Mouse (Mus musculus) midbrain, embryonic 16.5 days (tissue): ENCODE measurements around the gene Sumo1. TPM values are rescaled to one million over a fixed set of nuclear protein-coding genes. Genes with fewer than 3 reads are reported as not detected.

Experiments
- ATAC-seq: fragments of 200-750 bp; cut with Nextera tagmentation; 2 replicates; pipeline ENCODE4 v1.8.0; 2017; ENCODE audit warnings: moderate TSS enrichment
- H3K27ac ChIP-seq: fragments of 300-500 bp; sonication (generic); 2 replicates; pipeline ENCODE4 v1.5.1; 2014; ENCODE audit warnings: mild to moderate bottlenecking, low read length, mixed read lengths
- H3K27me3 ChIP-seq: fragments of 300-500 bp; sonication (generic); 2 replicates; pipeline ENCODE4 v1.6.1; 2014; ENCODE audit warnings: low read depth, low read length, mixed read lengths; ENCODE audit not compliant: control insufficient read depth, insufficient read depth
- H3K36me3 ChIP-seq: fragments of 300-500 bp; sonication (generic); 2 replicates; pipeline ENCODE4 v1.6.1; 2014; ENCODE audit warnings: mild to moderate bottlenecking, low read length, moderate library complexity, mixed read lengths; ENCODE audit not compliant: control insufficient read depth, insufficient read depth
- H3K4me1 ChIP-seq: fragments of 300-500 bp; sonication (generic); 2 replicates; pipeline ENCODE4 v1.6.1; 2014; ENCODE audit warnings: mild to moderate bottlenecking, low read length, mixed read lengths; ENCODE audit not compliant: control insufficient read depth, insufficient read depth
- H3K4me2 ChIP-seq: fragments of 300-500 bp; sonication (generic); 2 replicates; pipeline ENCODE4 v1.6.1; 2014; ENCODE audit warnings: mild to moderate bottlenecking, low read length, mixed read lengths
- H3K4me3 ChIP-seq: fragments of 300-500 bp; sonication (generic); 2 replicates; pipeline ENCODE4 v1.5.1; 2014; ENCODE audit warnings: low read depth, mild to moderate bottlenecking, low read length, moderate library complexity, mixed read lengths
- H3K9ac ChIP-seq: fragments of 300-500 bp; sonication (generic); 2 replicates; pipeline ENCODE4 v1.6.1; 2014; ENCODE audit warnings: low read depth, low read length, mixed read lengths
- H3K9me3 ChIP-seq: fragments of 300-500 bp; sonication (generic); replicated peaks from 2 replicates; pipeline ENCODE4 v1.6.1; 2014; ENCODE audit warnings: mild to moderate bottlenecking, low read length, mixed read lengths; ENCODE audit not compliant: control insufficient read depth, poor library complexity, severe bottlenecking
- WGBS: fragments of 180-500 bp; shearing (Covaris S2); extraction: QIAGEN DNeasy Blood & Tissue Kit; methylation state at CpG from one replicate; pipeline ENCODE4 v1.1.7; 2014; 5-methylcytosine and 5-hydroxymethylcytosine counted together
- polyA plus RNA-seq: library from polyadenylated mRNA; unstranded; fragments of >200 nt; fragmentation: Nextera tagmentation; extraction: Ambion mirVana; gene quantifications from 2 replicates; pipeline ENCODE4 v1.2.1, GENCODE M21; 2015

Gene Sumo1
- polyA plus RNA-seq, 1 experiment from 2014 or later, result 332 TPM

GRCm38 (mm10) chr1:59625410-59625809 is 45.2 kb downstream of the Sumo1 start:
- Histone ChIP-seq H3K27ac (no peak overlapping the region), H3K27me3 (no peaks in the 10 kb centered on the region), H3K4me2 (no peak overlapping the region), H3K4me1 (no peaks in the 10 kb centered on the region), H3K36me3 (no peaks in the 10 kb centered on the region), H3K9me3 (no peaks in the 10 kb centered on the region), H3K4me3 (no peak overlapping the region), H3K9ac (no peak overlapping the region)
- ATAC-seq, result no peak
- WGBS, result 79% methylated on average over 5 of the region's 5 CpGs

DNA sequence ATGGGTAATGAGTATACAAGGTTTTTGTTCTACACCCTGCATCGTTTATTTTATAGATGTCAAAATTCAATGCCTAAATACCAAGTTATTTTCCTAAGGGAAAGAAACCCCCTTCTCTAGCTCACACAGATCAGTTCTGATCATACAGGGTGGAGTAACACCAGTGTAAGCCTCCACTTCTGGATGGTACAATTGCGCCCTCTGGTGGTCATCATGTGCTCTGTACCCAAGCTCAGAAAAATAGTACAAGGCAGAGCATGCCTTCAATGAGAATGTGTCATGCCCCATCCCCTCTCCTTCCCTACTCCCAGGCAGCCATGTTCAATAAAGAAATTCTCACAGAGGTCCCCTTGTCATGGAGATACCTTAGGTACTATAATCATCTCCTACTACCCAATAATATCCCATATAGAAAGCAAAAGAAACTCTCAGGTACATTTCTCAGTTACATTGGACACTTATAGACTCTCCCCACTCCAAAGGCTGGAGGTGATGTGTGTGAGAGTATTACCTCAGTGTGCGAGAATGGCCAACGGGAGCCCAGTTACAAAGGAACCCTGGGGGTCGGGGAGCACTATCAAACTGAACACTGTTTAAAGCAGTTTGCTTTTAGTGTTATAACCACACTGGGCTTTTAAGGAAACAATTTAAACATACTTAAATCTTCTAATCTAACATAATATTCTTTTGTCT is 47.2 kb downstream of the Sumo1 start:
- Histone ChIP-seq H3K9ac (no peak overlapping the region), H3K27me3 (no peaks in the 10 kb centered on the region), H3K36me3 (no peaks in the 10 kb centered on the region), H3K27ac (no peak overlapping the region), H3K4me3 (no peak overlapping the region), H3K4me1 (no peaks in the 10 kb centered on the region), H3K4me2 (no peak overlapping the region), H3K9me3 (no peaks in the 10 kb centered on the region)
- ATAC-seq, result peak; percentile 97
- WGBS, result 25% methylated on average over 5 of the region's 5 CpGs

GRCm38 (mm10) chr1:59619201-59619600 is 51.4 kb downstream of the Sumo1 start:
- no peaks in the 10 kb centered on the region for H3K4me1 ChIP-seq
- no peak overlapping the region for H3K4me2 ChIP-seq
- no peak overlapping the region for H3K27ac ChIP-seq
- H3K9ac ChIP-seq, result no peak overlapping the region
- no peaks in the 10 kb centered on the region for H3K27me3 ChIP-seq
- no peaks in the 10 kb centered on the region for H3K36me3 ChIP-seq
- no peaks in the 10 kb centered on the region for H3K9me3 ChIP-seq
- H3K4me3 ChIP-seq, result no peak overlapping the region
- 92% methylated on average over 10 of the region's 10 CpGs for WGBS
- ATAC-seq, result no peak

DNA sequence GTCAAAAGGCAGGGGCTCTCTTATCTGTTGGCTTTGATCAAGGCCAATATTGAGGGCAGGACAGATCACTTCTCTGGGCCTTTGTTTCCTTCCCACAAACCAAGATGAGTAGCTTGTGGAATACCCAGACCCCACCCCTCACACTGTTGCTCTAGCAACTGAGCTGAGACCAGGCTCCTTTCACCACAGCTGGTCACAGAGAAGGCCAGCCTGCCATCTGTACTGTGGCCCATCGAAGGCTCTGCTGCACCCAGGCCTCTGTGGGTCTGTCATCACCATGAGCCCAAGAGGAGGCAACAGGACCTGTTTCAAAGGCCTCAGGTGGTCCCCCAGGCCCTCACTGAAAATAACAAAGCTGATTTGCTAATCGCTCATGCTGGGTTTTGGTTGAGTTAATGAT is 55.6 kb downstream of the Sumo1 start:
- WGBS, result 86% methylated on average over 2 of the region's 2 CpGs
- Histone ChIP-seq H3K27ac (no peak overlapping the region), H3K4me2 (no peak overlapping the region), H3K36me3 (no peaks in the 10 kb centered on the region), H3K4me1 (no peaks in the 10 kb centered on the region), H3K27me3 (no peaks in the 10 kb centered on the region), H3K9ac (no peak overlapping the region), H3K4me3 (no peak overlapping the region), H3K9me3 (no peaks in the 10 kb centered on the region)
- no peak for ATAC-seq

DNA sequence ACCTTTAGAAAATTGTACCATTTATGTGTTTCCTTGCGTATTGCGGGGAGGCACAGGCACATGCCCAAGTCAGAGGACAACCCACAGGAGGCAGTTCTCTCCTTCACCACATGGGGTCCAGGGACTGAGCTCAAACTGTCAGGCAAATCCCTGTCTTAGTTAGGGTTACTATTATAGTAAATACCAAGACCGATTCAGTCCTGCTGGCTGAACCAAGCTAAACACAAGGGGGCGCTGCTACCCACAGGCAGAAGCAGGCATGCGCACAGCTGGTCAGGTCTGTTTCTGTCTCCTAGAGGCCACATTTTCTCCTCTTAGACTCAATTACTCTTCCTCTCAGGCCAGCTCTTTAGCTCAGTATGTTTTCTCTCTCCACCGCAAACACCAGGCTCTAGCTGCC is 56.8 kb downstream of the Sumo1 start:
- Histone ChIP-seq H3K9ac (no peak overlapping the region), H3K36me3 (no peaks in the 10 kb centered on the region), H3K27me3 (no peaks in the 10 kb centered on the region), H3K4me2 (no peak overlapping the region), H3K27ac (no peak overlapping the region), H3K9me3 (no peaks in the 10 kb centered on the region), H3K4me3 (no peak overlapping the region), H3K4me1 (no peaks in the 10 kb centered on the region)
- 38% methylated on average over 6 of the region's 6 CpGs for whole genome bisulfite sequencing
- ATAC-seq, result no peak

DNA sequence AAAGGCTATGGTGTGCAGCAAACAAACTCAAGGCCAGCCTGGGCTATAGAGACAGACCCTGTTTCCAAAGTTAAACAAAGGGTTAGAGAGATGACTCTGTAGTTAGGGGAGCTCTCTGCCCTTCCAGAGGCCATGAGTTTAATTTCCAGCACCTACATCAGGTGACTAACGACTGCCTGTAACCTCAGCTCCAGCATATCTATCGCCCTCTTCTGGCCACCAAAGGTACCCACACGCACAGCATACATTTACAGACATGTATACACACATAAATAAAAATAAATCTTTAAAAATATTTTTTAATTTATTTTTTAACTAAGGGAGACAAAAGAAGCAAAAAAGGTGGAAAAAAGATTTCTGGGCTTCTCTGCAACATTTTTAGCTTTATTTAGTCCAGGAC is 59.7 kb downstream of the Sumo1 start:
- Histone ChIP-seq H3K4me2 (no peak overlapping the region), H3K27me3 (no peaks in the 10 kb centered on the region), H3K4me3 (no peak overlapping the region), H3K4me1 (no peaks in the 10 kb centered on the region), H3K9ac (no peak overlapping the region), H3K27ac (no peak overlapping the region), H3K36me3 (no peaks in the 10 kb centered on the region), H3K9me3 (no peaks in the 10 kb centered on the region)
- 93% methylated on average over 3 of the region's 3 CpGs for WGBS
- no peak for ATAC-seq

DNA sequence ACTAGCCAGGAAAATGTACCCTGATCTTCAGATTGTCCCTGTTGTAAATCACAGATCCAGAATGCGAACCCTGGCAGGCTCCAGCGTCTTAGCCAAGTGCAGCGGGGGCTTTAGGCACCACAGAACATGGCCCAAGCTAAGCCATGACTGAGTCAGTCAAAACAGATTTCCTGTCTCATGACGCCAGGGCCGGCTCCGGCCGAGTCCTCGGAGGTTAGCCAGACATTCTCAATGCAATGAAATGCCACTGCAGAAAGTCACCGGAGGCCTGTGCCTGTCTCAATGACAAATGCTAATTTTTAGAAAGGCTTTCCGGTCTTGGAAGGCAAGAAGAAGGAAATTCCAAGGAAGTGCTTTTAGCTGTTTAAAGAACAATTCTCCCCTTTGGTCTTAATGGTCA is 60.7 kb downstream of the Sumo1 start:
- H3K9ac ChIP-seq, result no peak overlapping the region
- no peak overlapping the region for H3K4me2 ChIP-seq
- no peak for ATAC-seq
- no peaks in the 10 kb centered on the region for H3K36me3 ChIP-seq
- WGBS, result 80% methylated on average over 10 of the region's 10 CpGs
- no peak overlapping the region for H3K4me3 ChIP-seq
- no peaks in the 10 kb centered on the region for H3K4me1 ChIP-seq
- no peaks in the 10 kb centered on the region for H3K27me3 ChIP-seq
- no peak overlapping the region for H3K27ac ChIP-seq
- no peaks in the 10 kb centered on the region for H3K9me3 ChIP-seq

GRCm38 (mm10) chr1:59609458-59609857 is 61.2 kb downstream of the Sumo1 start:
- Histone ChIP-seq H3K36me3 (no peaks in the 10 kb centered on the region), H3K9ac (no peak overlapping the region), H3K9me3 (no peaks in the 10 kb centered on the region), H3K4me3 (no peak overlapping the region), H3K4me2 (no peak overlapping the region), H3K4me1 (no peaks in the 10 kb centered on the region), H3K27me3 (no peaks in the 10 kb centered on the region), H3K27ac (no peak overlapping the region)
- WGBS, result 83% methylated on average over 4 of the region's 4 CpGs
- ATAC-seq, result no peak

- Histone ChIP-seq H3K36me3 (no peaks in the 10 kb centered on the region), H3K27me3 (no peaks in the 10 kb centered on the region), H3K9me3 (no peaks in the 10 kb centered on the region), H3K9ac (no peak overlapping the region), H3K4me1 (no peaks in the 10 kb centered on the region), H3K4me3 (no peak overlapping the region), H3K27ac (no peak overlapping the region), H3K4me2 (no peak overlapping the region)
- 65% methylated on average over 5 of the region's 5 CpGs for WGBS
- no peak for ATAC-seq
Measured at GRCm38 (mm10) chr1:59608920-59609319, 61.7 kb downstream of the Sumo1 start.
